Mouse (Mus musculus) heart, postnatal 4 days (tissue): ENCODE data around the gene Bcl9. TPM values are rescaled to one million over a fixed set of nuclear protein-coding genes. Genes with fewer than 3 reads are reported as not detected.
A peak's percentile ranks its signal among the peaks of the same experiment; 100 is the strongest.

Experiments
- DNase-seq: peaks from one replicate; pipeline ENCODE4 v3.0.0; 2021
- total RNA-seq, 2 experiments: library from RNA; stranded (reverse); gene quantifications; 2 replicates each; pipeline ENCODE4 v1.2.3; 2021

Gene Bcl9
- total RNA-seq, 2 experiments from 2014 or later, result 24.3 to 28.1 TPM

DNA sequence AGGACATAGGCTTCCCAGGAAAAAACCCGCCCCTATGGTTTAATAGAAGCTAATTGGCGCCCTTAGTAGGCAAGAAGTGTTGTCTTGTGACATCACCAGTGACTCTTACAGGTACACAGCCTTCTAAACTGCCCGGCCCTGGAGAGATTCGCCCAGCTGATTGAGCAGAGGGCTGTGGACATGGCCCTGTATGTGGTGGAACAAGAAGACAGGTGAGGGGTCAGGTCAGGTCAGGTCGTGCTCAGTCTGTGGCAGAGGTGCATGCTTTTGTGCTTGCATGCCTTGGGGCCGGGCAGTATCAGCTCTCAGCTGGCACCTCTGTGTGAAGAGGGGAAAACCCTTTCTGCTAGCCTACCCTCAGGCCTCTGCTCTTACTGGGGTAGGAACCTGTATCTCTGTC, 126.2 kb downstream of the Bcl9 start:
- no peak for DNase-seq

DNA sequence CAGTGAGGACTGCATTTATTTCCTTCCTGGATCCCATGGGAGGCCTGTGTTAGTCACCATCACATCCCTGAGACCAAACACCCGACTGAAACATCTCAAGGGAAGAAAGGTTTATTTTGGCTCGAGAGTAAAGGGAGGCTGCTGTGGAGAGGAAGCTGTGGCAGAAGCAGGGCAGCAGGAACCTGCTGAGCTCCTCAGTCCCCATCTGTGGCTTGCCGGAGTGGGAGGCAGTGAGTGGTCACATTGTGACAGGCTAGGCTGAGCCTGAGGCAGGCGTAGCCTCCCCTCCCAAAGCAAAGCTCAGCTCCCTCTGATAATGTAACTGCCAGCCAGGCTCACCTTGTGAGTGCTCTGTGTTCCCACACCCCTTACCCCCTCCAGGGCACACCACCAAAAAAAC, 130.6 kb downstream of the Bcl9 start:
- no peak for DNase-seq

DNA sequence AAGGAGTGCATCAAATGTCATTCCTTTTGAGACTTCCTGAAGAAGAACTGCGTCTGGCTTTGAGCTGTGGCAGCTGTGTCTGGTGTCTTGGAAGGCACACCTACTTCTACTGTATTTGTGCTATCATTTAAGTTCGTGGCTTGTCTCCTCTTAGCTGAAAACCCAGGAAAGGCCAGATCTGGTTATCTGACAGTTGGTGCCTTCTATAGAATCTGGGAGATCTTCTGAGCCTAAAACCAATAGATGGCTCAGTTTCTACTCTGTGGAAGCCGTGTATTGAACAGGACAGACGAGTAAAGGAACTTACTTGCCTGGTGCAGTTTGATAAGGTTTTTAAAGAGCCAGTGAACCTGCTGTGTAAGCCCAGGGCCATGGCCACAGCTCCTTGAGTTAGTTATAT, 133.2 kb downstream of the Bcl9 start:
- no peak for DNase-seq

DNA sequence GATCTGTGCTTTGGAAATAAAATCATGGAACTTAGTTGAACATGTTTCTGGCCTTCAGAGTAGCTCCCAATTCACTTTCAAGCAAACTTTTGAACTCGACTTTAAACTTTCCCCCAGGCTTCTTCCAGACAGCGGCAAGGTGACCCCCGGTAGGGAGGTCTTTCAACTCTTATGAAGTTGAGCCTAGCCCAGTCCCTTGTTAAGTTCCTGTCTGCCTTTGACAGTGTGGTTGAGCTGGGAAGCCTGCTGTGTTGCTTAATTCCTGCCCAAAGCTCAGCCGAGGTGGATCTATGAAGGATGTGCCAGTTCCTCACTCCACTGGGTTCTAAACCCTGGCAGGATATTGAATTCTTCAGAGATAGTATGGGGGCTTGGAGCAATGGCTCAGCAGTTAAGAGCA, 135.9 kb downstream of the Bcl9 start:
- DNase-seq, result no peak

DNA sequence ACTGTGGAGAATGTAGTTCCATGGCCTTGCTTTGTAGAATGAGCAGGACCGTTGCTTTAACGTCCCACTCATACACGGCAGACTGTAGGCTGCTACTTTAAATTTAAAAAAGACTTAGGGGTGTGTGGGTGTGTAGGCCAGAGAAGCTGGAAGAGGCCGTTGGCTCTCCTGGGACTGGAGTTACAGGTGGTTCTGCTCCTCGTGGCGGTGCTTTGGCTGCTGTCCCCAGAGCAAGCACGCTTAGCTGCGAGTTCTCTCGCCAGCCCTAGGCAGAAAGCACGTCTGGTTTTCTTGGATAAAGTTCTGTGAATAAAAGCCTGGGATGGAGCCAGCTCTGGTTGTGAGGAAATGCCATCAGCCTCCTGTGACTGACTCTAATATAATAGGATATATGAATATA, 136.8 kb downstream of the Bcl9 start:
- DNase-seq, result peak; percentile 67

DNA sequence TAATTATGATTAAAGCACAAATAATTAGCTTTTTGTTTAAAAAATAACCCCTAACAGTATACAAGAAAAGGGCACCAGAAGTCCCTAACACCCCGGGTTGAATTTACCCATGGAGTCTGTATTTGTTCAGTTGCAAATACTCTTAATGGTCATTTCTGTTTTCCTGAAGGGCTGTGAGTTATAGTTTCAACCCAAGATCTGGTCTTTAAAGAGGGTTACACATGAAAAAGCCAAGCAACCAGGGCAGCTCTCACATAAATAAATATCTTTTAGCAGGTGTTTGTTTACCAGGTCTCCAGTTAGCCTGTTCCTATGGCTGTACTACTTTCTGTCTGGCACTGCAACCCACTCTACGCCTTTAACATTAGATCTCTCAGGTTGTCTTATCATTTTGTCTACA, 137.7 kb downstream of the Bcl9 start:
- DNase-seq, result peak; percentile 1

DNA sequence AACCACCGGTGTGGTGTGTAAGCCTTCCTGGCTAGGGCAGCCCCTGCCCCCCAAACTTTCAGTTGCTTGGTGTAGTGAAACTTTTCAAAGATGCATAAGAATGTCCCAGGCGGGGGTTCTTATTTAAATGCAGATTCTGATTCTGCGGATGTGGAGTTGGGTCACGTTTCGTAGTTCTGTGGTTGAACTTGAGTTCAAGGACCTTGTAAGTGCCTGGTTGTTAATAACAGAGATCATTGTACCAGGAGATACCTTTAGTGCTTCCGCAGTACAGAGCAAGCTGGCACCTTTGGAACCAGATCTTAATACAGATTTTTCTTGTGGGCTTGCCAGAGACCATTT, 138.2 kb downstream of the Bcl9 start:
- no peak for DNase-seq

DNA sequence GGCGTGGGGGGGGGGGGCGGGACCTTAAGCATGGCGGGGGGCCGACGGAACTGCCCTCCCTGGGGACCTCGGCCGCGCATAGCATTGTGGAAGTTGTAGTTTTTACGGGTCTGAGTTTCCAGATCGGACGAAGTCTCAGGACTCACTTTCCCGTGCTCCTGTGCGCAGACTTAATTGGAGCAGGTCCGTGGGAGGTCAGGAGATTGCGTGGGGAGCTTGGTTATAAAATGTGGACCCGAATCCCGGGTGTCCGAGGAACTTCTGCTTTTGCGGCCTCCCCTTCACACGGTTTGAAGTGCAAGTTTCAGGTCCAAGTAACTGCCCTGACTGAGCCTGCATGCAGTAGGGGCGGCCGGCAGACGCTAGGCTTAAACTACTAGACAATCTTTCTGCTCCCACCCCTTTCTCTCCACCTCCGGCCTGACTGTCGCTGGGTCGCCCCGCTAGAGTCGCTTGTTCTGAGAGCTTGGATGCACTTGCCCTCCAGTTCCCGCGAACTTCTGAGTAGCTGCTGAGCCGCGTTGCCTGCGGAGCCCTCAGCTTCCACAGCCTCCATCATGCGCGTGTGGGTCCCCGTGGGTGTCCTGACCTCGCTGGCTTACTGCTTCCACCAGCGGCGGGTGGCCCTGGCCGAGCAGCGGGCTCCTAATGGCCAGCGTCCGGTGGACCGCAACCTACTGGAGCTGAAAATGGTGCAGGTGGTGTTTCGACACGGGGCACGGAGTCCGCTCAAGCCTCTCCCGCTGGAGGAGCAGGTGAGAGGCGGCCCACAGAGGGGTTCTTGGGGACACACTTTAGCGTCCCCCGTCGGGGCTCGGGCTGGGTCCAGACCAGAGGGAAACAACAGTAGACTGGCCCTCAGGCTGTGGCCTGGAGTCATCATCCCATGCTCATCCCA, 138.9 kb downstream of the Bcl9 start, which contains the start of gene Acp6:
Gene Acp6, plus strand, starts transcription at position 167 of the 898 bp plus-strand sequence.
- peak; percentile 93 for DNase-seq

DNA sequence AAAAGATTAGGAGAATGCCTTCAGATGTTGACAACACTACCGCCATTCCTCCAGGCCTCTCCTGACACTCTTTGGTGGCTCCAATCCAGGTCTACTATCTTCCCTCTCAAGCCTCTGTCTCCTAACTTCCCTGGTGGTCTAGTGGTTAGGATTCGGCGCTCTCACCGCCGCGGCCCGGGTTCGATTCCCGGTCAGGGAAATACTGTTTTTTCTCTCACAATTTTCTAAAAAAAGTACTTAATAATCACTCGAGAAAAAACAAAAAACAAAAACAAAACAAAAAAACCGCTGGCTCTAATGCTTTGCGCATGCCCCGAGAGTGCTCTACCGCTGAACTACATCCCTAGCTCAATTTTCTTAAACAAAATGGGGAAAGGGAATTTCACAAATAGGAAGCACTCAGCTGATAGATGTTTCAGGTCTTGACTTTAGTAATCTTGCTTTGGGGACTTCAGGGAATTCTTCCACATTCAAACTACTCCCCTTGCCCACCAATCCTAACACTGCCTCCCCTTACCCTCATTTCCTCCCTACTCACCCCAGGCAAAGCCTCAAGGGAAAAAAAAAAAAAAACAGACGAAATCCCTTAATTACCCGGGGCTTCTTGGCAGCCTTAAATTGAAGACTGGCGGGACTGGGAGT, 139.6 kb downstream of the Bcl9 start:
- DNase-seq, result peak; percentile 92

DNA sequence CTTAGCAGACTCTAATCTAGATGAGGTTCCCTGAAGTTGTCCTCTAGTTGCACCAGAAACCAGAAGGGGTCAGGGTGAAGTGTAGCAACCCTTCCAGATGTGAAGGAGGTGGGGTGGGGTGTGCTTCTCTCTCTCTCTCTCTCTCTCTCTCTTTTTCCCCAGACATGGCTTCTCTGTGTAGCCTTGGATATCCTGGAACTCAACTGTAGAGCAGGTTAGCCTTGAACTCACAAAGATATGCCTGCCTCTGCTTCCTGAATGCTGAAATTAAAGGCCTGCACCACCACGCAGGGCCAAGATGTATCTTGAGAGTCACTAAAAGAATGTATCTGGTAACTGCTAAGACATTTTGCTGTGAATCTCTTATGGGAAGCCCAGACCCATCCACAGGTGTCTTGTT, 140.4 kb downstream of the Bcl9 start:
- peak; percentile 3 for DNase-seq

DNA sequence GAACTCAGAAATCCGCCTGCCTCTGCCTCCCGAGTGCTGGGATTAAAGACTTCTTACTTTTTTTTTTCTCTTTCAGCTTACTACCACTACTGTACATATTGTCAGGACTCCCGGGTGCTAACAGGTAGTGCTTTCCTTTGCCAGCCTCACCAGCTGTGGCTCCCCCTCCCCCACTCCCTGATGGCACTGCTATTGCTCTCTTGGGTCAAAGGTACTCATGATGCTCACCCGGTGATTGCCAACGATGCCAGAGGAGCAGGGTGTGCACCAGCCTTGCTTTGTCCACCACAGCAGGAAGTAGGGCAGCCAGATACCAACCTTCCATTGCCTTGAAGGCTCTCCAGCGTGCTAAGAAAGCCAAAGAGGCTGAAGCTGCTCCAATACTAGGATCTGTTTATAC, 141.3 kb downstream of the Bcl9 start:
- DNase-seq, result peak; percentile 4

Other genes starting within 250 kb of the Bcl9 start
- gene Acp6, start 139.1 kb downstream of the Bcl9 start, total RNA-seq, result 10 to 100 TPM; 32.5 to 33.8 TPM
- not detected for gene Olfr1402, start 124.1 kb upstream of the Bcl9 start, total RNA-seq